Mouse (Mus musculus) heart, postnatal 0 days (tissue): ENCODE data around the gene Hba-a1. TPM values are rescaled to one million over a fixed set of nuclear protein-coding genes. Genes with fewer than 3 reads are reported as not detected.
"Not testable (repeated sequence)": the region's sequence is repeated elsewhere in the genome, so short reads cannot be mapped to it uniquely, and the experiment has no call there.

Experiments
- ATAC-seq: fragments of 200-750 bp; cut with Nextera tagmentation; 2 replicates; pipeline ENCODE4 v1.8.0; 2017; ENCODE audit warnings: low read depth, moderate number of reproducible peaks, moderate library complexity; ENCODE audit not compliant: insufficient read depth
- DNase-seq: peaks from one replicate; pipeline ENCODE4 v3.0.0-alpha.2; 2016; ENCODE audit warnings: low spot score
- H3K27ac ChIP-seq: fragments of 300-500 bp; sonication (generic); 2 replicates; pipeline ENCODE4 v1.5.1; 2014; ENCODE audit warnings: low read depth, mild to moderate bottlenecking
- H3K27me3 ChIP-seq: fragments of 300-500 bp; sonication (generic); 2 replicates; pipeline ENCODE4 v1.6.1; 2014; ENCODE audit warnings: low read length, mixed read lengths; ENCODE audit not compliant: control insufficient read depth, insufficient read depth
- H3K36me3 ChIP-seq: fragments of 300-500 bp; sonication (generic); replicated peaks from 2 replicates; pipeline ENCODE4 v1.6.1; 2014; ENCODE audit warnings: low read length, mixed read lengths; ENCODE audit not compliant: control insufficient read depth, insufficient read depth
- H3K4me1 ChIP-seq: fragments of 300-500 bp; sonication (generic); 2 replicates; pipeline ENCODE4 v1.6.1; 2014; ENCODE audit warnings: antibody characterized with exemption; ENCODE audit not compliant: control insufficient read depth, insufficient read depth
- H3K4me2 ChIP-seq: fragments of 300-500 bp; sonication (generic); 2 replicates; pipeline ENCODE4 v1.6.1; 2014; ENCODE audit warnings: low read depth, mild to moderate bottlenecking, low read length, moderate library complexity
- H3K4me3 ChIP-seq: fragments of 300-500 bp; sonication (generic); 2 replicates; pipeline ENCODE4 v1.5.1; 2014; ENCODE audit warnings: low read depth, low read length
- H3K9ac ChIP-seq: fragments of 300-500 bp; sonication (generic); replicated peaks from 2 replicates; pipeline ENCODE4 v1.6.1; 2014; ENCODE audit warnings: low read depth, low read length, mixed read lengths
- H3K9me3 ChIP-seq: fragments of 300-500 bp; sonication (generic); replicated peaks from 2 replicates; pipeline ENCODE4 v1.6.1; 2016; ENCODE audit warnings: low read length; ENCODE audit not compliant: control insufficient read depth
- CTCF ChIP-seq: IDR thresholded peaks from 2 replicates; pipeline ENCODE4 v1.5.1; 2016; ENCODE audit warnings: antibody characterized with exemption, control low read depth, low read depth
- EP300 ChIP-seq: IDR thresholded peaks from 2 replicates; pipeline ENCODE4 v1.6.1; 2016; ENCODE audit warnings: antibody characterized with exemption, low read depth
- WGBS: fragments of 180-500 bp; shearing (Covaris S2); extraction: QIAGEN DNeasy Blood & Tissue Kit; methylation state at CpG from one replicate; pipeline ENCODE4 v1.1.7; 2014; 5-methylcytosine and 5-hydroxymethylcytosine counted together
- polyA plus RNA-seq: library from polyadenylated mRNA; unstranded; fragments of >200 nt; fragmentation: Nextera tagmentation; extraction: Ambion mirVana; gene quantifications from 2 replicates; pipeline ENCODE4 v1.2.1, GENCODE M21; 2015
- total RNA-seq: library from RNA; depleted of rRNA; stranded (reverse); fragments of >200 nt; gene quantifications from 2 replicates; pipeline ENCODE4 v1.2.3, GENCODE M21; 2014; ENCODE audit warnings: low replicate concordance

Gene Hba-a1
- total and polyA plus RNA-seq, 2 experiments from 2014 or later = 1,841 to 3,333 TPM

DNA sequence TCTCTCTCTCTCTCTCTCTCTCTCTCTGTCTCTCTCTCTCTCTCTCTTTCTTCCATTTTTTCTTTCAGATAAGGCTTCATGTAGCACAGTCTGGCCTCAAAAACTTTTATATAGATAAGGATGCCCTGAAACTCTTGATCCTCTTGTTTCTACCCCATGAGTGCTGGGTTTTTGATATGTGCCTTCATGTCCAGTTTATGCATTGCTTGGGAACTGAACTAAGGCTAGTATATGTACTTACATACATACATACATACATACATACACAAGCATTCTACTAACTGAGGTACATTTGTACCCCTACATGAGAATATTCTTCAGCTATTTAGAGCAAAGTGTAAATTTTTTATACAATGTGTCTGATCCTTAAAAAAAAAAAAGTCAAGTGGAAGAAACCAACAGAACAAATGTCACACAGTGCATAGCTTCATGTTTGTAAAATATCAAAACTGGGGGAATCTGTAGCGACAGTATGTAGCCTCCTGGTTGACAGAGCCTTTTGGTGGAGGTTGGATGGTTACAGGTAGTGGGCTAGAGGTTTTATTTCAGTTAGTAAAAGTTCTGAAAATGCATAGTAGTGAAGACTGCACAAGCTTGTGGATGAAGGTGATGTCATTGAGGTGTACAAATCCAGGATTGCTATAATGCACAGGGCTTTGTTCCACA lies 14.7 kb downstream of the Hba-a1 start:
- Histone ChIP-seq H3K27ac (no peak overlapping the region), H3K36me3 (no peaks in the 10 kb centered on the region), H3K4me3 (no peak overlapping the region), H3K27me3 (peaks cover 11% of the 10 kb centered on the region; the same call in 1 of the 2 replicates), H3K9me3 (no peaks in the 10 kb centered on the region), H3K4me2 (no peak overlapping the region), H3K4me1 (no peaks in the 10 kb centered on the region), H3K9ac (no peak overlapping the region)
- TF ChIP-seq EP300 (no peak), CTCF (no peak)
- ATAC-seq (no peak), DNase-seq (no peak)
- 75% methylated on average over 1 of the region's 1 CpGs for WGBS

DNA sequence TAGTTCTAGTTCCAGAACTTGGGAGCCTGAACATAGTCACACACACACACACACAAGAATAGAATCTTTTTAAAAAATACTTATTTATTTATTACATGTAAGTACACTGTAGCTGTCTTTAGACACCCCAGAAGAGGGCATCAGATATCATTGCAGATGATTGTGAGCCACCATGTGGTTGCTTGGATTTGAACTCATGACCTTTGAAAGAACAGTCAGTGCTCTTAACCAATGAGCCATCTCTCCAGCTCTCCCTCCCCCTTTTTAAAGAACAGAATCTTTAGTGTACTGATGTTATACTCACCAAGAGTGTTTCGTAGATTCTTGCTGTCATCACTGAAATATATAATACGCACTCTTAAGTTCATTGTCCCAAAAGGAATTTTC lies 15.2 kb downstream of the Hba-a1 start:
- Histone ChIP-seq H3K36me3 (no peaks in the 10 kb centered on the region), H3K4me3 (no peak overlapping the region), H3K27me3 (peaks cover 11% of the 10 kb centered on the region; the same call in 1 of the 2 replicates), H3K4me2 (no peak overlapping the region), H3K9me3 (no peaks in the 10 kb centered on the region), H3K9ac (no peak overlapping the region), H3K4me1 (no peaks in the 10 kb centered on the region), H3K27ac (no peak overlapping the region)
- no peak for TF ChIP-seq CTCF
- no peak for TF ChIP-seq EP300
- ATAC-seq = no peak
- 89% methylated on average over 2 of the region's 2 CpGs for WGBS
- DNase-seq = no peak

DNA sequence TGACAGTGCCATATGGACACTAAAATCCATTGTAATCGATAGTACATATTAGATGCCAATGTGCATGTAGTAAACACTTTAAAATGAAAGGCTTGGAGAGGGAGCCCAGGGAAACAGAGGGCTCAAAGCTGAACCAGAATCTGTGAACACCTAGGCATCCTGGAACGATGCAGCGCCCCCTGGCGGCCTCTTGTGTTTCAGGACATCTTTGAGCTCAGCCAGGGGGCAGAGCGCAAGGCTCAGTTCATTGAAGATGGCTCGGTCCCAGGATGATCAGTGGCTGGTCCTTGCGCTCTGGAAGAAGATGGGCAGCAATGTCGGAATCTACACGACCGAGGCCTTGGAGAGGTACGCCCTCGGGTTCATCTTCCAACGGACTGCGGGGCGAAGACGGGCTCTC lies 16.6 kb downstream of the Hba-a1 start, which contains the start of gene Hbq1a:
Hbq1a (plus strand) TSS at position 205 of the 400 bp plus-strand sequence.
- H3K36me3 ChIP-seq, H3K9me3 ChIP-seq, H3K27ac ChIP-seq, H3K4me1 ChIP-seq, DNase-seq, H3K27me3 ChIP-seq, H3K4me3 ChIP-seq, H3K9ac ChIP-seq: not testable (repeated sequence)
- H3K4me2 ChIP-seq = peak within 1 kb of the TSS; percentile 23; the same call in 1 of the 2 replicates
- 6% methylated on average over 16 of the region's 16 CpGs for WGBS
- ATAC-seq = peak; percentile 24; the same call in 1 of the 2 replicates
- TF ChIP-seq CTCF = peak; percentile 70

DNA sequence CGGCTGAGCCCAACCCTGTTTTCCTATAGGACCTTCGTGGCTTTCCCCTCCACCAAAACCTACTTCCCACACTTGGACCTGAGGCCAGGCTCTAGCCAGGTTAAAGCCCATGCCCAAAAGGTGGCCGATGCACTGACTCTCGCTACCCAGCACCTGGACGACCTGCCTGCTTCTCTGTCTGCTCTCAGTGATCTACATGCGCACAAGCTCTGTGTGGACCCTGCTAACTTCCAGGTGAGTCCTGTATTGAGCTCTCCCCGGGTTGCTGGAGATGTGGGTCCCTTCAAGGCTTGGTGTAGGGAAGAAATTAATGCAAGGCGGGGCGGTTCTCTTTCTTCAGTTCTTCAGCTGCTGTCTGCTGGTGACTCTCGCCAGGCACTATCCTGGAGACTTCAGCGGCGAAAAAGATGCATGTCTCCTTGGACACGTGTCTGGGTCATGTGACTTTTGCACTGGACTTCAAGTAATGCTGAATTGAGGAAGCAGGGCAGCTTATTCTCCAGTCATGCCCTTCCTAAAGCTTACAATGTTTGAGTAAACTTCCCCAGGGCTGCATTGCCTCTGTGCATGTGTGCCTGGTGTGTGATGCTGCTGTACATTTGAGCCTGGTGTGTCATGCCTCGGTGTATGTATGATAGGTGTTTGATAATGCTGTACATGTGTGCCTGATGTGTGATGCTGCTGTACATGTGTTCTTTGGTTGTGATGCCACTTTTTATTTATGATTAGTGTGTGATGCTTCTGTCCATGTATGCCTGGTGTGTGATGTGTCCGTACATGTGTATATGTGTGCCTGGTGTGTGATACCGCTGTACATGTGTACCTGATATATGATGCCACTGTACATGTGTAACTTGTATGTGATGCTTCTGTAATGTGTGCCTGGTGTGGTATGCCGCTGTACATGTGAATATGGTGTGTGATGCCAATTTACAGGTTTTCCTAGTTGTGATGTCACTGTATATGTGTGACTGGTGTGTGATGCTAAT lies 17.3 kb downstream of the Hba-a1 start:
- TF ChIP-seq EP300 (no peak), CTCF (no peak)
- Histone ChIP-seq H3K27ac (no peak overlapping the region), H3K27me3 (no peaks in the 10 kb centered on the region), H3K36me3 (no peaks in the 10 kb centered on the region), H3K9ac (no peak overlapping the region), H3K4me3 (no peak overlapping the region), H3K9me3 (no peaks in the 10 kb centered on the region), H3K4me2 (peak overlapping the region; percentile 23; the same call in 1 of the 2 replicates), H3K4me1 (no peaks in the 10 kb centered on the region)
- 52% methylated on average over 14 of the region's 17 CpGs for WGBS
- no peak for DNase-seq
- ATAC-seq = no peak

DNA sequence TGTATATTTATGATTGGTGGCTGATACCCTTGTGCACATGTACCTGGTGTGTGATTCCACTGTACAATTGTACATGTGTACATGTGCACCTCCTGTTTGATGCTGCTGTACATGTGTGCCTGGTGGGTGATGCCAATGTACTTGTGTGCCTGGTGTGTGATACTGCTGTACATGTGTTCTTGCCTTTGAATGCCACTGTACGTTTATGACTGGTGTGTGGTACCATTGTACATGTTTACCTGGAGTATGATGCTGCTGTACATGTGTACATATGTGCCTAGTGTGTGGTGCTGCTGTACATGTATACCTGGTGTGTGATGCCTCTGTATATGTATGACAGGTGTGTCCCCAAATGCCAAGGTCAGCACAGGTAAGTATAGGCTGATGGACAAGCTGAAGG lies 18.2 kb downstream of the Hba-a1 start:
- no peak overlapping the region for H3K9ac ChIP-seq
- H3K36me3 ChIP-seq = no peaks in the 10 kb centered on the region
- TF ChIP-seq EP300 = no peak
- TF ChIP-seq CTCF = no peak
- no peak overlapping the region for H3K4me3 ChIP-seq
- no peaks in the 10 kb centered on the region for H3K9me3 ChIP-seq
- no peaks in the 10 kb centered on the region for H3K4me1 ChIP-seq
- 44% methylated on average over 1 of the region's 1 CpGs for WGBS
- DNase-seq (no peak), ATAC-seq (no peak)
- no peak overlapping the region for H3K4me2 ChIP-seq
- no peak overlapping the region for H3K27ac ChIP-seq
- no peaks in the 10 kb centered on the region for H3K27me3 ChIP-seq
